Mouse (Mus musculus): ENCODE data around the gene Rbm19. TPM values are rescaled to one million over a fixed set of nuclear protein-coding genes. Genes with fewer than 3 reads are reported as not detected.

Rbm19 gene
- total RNA-seq, 2 experiments from 2014 or later, result 17.6 to 30.9 TPM

GRCm38 (mm10) chr5:120134000-120134399 is 17.7 kb downstream of the Rbm19 start:
- DNase-seq (ENCODE audit: low spot score in 2 of 2), result peak; percentile 71 to 73

DNA sequence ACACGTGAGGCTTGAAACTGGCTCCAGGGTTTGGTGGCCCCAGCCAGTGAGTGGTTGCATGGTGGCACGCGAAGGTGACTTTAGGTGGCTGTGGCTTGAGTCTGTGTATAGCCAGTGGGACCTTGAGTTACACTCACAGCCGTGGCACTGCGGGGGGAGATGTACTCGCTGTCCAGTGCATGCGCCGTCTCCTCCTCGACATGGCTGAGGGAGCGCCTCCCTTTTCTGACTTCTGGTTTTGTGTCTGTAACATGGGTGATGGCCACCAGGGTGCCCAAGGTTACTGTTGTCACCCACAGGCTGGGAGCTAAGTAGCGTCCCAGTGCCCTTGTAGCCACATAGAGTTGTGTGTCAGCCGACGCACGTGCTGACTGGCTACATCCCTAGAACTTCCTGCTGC is 19.1 kb downstream of the Rbm19 start:
- DNase-seq (ENCODE audit: low spot score in 2 of 2), result no peak

- DNase-seq (ENCODE audit: low spot score in 2 of 2), result no peak
Observed at GRCm38 (mm10) chr5:120135823-120136222, 19.6 kb downstream of the Rbm19 start.

DNA sequence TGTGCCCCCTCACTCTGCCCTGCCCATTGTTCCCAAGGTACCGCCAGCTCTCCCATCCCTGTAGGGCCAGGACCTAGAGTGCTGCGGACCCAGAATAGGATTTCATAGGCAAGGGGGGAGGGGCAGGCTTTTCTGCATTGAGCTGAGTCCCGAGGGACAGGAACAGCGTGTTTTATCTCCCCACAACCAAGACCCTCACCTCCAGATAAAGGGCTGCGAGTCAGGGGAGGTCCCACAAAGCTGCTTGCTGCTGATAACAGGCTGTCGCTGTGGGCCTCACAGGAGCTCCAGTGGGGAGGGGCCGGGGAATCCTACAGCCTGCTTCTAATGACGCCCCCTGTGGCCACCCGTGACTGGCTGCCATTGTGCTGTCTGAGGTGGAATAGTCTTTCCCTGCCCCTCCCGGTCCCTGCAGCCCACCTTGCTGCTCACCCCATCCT is 20.0 kb downstream of the Rbm19 start:
- DNase-seq (ENCODE audit: low spot score in 2 of 2), result no peak

DNA sequence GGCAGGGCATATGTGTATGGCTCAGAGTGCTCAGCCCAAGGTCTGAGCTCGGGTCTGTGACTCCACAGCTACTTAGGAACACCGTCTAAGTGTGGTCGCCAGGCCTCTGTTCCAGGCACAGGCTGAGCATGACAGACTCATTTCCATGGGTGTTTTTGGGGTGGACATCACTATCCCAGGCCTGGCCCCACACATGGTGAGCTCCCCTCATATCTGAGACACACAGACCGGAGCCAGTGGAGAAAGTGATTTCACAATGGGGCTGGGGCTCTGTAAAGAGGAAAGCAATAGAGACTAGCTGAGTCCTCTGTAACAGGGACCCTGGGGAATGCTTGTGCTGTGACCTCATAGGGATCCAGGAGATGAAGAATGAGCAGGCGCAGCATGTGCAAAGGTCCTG is 20.8 kb downstream of the Rbm19 start:
- no peak for DNase-seq (ENCODE audit: low spot score in 2 of 2)

DNA sequence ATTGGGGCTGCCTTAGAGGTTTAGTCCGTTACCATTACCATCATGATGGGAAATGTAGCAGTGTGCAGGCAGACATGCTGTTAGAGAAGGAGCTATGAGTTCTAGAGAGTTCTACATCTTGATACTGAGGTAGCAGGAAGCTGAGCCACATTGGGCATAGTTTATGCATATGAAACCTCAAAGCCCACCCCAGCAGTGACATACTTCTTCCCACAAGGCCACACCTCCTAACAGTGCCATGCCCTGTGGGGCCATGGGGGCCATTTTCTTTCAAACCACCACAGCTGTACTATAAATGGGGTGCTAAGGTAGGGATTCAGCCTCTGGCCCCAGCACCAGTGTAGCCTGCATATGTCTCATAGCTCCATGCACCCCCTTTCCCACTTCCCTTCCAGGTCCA is 21.6 kb downstream of the Rbm19 start:
- DNase-seq (ENCODE audit: low spot score in 2 of 2), result no peak

GRCm38 (mm10) chr5:120138406-120138805 is 22.1 kb downstream of the Rbm19 start:
- DNase-seq (ENCODE audit: low spot score in 2 of 2), result no peak

GRCm38 (mm10) chr5:120139224-120139623 is 23.0 kb downstream of the Rbm19 start:
- no peak for DNase-seq (ENCODE audit: low spot score in 2 of 2)

DNA sequence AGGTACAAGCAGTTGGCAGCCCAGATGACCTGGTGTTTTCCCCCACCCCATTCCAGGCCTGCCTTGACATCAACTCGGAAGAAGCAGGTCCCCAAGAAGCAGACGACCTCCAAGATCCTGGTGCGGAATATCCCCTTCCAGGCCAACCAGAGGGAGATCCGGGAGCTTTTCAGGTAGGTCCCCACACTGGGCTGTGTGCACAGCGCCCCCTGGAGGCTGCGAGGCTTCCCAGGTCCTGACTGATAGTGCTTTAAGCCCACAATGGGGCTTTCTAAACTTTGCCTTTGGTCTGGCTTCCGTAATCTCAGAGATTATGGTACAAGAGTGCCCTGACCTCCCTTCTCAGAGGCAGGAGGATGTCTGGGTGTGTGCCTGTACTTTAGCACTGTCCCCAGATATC is 27.7 kb downstream of the Rbm19 start:
- no peak for DNase-seq (ENCODE audit: low spot score in 2 of 2)

DNA sequence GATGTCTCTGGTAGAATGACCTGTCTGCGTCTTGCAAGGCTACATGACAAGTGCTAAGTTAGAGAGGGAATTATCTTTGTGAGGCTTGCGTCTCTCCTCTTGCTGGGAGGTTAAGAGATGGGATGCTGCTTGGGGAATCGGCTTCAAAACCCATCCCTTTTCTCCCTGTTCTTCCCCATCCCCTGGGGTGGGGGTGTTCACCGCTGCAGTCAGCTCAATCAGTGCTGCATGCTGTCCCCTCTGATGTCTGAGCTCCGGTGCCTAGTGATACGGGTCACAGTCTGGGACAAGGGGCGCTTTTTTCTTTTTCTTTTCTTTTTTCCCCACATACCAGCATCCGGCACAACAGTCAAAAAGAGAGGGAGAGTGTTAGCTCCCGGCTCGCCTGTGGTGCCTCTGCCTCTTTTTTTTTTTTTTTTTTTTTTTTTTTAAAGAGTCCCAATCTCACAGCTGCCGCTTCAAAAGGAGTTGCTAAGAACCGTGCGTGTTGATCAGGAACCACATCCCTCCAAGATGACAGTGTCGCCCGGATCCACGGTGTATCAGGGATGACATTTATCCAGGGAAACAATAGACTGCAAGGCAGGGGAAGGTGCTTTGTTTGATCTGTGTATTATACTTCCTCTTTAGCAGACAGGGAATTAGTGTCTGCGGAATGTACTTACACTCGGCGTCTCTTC is 29.2 kb downstream of the Rbm19 start:
- DNase-seq (ENCODE audit: low spot score in 2 of 2), result no peak

GRCm38 (mm10) chr5:120146051-120146385 is 29.8 kb downstream of the Rbm19 start:
- peak; percentile 76 to 84 for DNase-seq (ENCODE audit: low spot score in 2 of 2)

DNA sequence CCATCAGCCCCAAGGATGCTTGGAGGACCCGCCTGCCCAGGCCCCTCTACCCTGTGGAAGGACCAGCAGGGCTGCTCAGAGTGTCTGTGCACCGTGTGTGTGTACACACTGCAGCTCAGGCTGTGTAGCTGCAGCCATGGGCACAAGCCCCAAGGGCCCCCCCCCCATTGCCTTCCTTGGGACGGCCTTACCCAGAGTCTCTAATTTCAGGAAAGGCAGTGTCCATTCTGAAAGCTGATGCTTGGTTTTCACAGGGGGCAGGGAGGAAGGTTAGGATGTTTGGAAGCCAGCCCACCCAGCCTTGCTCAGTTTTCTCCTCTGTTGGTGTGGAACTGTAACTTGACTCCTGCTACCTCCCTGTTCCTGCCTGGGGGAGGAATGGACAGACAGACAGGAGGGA is 30.6 kb downstream of the Rbm19 start:
- DNase-seq (ENCODE audit: low spot score in 2 of 2), result no peak

DNA sequence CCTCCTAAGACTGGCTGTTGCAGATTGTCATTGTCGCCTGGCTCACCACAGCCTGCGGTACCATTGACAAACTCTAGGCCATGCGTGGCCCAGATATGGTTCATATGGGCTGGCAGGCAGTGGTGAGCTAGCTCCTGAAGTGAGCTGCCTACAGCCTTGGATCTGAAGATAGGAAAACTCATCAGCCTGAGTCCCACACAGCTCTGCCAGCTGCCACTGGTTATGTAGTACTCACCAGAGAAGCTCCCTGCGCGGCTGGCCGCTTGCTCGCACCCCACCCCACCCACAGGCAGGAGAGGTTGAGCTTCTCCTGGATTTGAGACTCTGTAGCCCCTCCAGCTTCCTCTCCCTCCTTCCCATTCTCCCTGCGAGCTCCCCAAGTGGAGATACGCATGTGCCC is 32.0 kb downstream of the Rbm19 start:
- DNase-seq (ENCODE audit: low spot score in 2 of 2), result no peak

DNA sequence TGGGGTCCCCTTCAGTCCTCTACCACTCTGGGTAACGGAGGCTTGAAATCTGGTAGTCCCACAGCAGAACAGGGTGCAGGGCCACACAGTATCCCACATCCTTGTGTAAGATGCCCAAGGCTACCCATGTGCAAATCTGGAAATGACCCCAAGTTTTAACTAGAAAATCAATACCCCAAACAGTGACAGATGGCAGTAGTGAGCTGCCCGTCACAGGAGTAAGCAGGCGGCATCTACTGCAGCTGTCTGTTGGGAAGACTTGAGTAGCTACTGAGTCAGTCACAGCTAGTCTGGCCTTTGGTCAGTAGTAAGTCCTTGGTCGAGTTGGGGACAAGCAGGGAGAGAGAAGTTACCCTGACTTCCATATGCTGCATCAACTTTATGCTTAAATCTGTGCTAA is 34.9 kb downstream of the Rbm19 start:
- DNase-seq (ENCODE audit: low spot score in 2 of 2), result no peak

GRCm38 (mm10) chr5:120153140-120153539 is 36.9 kb downstream of the Rbm19 start:
- no peak for DNase-seq (ENCODE audit: low spot score in 2 of 2)

- no peak for DNase-seq (ENCODE audit: low spot score in 2 of 2)
Observed at GRCm38 (mm10) chr5:120155672-120156071, 39.4 kb downstream of the Rbm19 start.

- no peak for DNase-seq (ENCODE audit: low spot score in 2 of 2)
Observed at GRCm38 (mm10) chr5:120156166-120156909, 40.1 kb downstream of the Rbm19 start.

DNA sequence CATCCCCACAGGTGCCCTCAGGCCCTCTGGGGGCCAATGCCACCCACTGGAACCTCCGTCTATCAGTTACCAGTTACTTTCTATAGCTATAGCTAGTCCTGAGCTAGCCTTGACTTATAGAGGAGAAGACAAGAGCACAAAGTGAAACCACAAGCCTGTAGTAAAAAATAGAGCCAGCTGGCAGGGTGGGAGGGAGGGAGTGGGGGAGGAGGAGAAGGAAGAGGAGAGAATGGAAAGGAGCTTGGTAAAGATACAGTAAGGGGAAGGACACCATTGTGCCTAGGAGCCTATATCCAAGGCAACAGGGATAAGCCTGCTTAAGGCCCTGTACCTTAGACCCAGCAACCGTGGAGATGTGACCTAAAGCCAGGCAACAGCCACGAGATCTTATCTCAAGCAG is 40.9 kb downstream of the Rbm19 start:
- no peak for DNase-seq (ENCODE audit: low spot score in 2 of 2)

DNA sequence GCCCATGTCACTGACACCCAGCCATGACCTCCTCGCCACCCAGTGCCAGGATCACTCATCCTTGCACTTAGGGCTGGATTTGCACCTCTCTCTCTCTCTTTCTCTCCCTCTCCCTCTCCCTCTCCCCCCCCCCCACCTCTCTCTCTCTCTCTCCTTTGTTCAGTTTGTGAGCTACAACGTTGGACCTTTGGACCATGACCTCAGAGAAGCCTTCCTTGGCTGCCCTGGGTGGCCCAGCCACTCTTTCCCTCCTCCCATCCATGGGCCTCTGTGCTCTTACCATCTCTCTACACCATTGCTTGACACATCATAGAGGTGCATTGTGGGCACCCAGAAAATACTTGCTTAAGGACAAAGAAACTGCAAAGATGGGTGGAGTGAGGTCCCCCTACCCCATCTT is 42.2 kb downstream of the Rbm19 start:
- no peak for DNase-seq (ENCODE audit: low spot score in 2 of 2)

DNA sequence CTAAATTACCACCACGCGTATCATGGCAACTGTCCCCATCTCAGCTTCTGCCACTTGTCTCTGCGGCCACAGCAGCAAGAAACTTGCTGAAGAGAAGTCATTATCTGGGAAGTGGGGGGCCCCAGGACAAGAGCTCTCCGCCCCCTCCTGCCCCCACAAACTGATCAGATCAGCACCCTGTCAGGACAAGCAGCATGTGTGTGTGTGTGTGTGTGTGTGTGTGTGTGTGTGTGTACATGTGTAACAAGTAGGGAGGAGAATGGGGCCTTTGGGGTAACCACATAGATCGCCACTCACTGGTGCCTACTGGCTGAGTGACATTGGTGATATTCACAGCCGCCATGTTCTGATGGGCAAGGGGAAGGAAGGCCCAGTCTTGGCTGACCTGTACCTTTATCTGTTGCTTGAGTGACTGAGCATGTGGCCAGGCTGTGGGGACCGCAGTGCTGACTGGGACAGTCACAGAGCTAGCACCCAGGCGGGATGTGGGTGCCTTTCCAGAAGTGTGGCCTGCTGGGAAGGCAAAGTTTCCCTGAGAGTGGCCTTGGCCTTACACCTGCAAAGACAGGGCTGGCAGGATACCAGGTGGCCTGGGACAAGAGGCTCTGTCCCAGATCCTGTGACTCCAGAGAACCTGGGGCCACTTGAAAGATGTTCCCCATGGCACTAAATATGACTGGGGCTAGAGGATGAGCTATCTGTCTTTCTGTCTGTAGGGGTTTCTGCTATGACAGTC is 44.8 kb downstream of the Rbm19 start:
- no peak for DNase-seq (ENCODE audit: low spot score in 2 of 2)

GRCm38 (mm10) chr5:120162689-120163088 is 46.4 kb downstream of the Rbm19 start:
- no peak for DNase-seq (ENCODE audit: low spot score in 2 of 2)

GRCm38 (mm10) chr5:120163428-120163827 is 47.2 kb downstream of the Rbm19 start:
- no peak for DNase-seq (ENCODE audit: low spot score in 2 of 2)

All from layer of hippocampus, postnatal 10 days (tissue).